Mouse (Mus musculus): ENCODE results near the gene Il12rb1. TPM values are rescaled to one million over a fixed set of nuclear protein-coding genes. Genes with fewer than 3 reads are reported as not detected.
A peak's percentile ranks its signal among the peaks of the same experiment; 100 is the strongest.

The Il12rb1 gene
- polyA plus RNA-seq, 1 experiment from 2014 or later, result 0.19 TPM

- Histone ChIP-seq H3K27me3 (ENCODE audit: control insufficient read depth, insufficient read depth, low read length) (no peaks in the 10 kb centered on the region), H3K9ac (ENCODE audit: low read length) (no peak overlapping the region), H3K9me3 (ENCODE audit: control insufficient read depth, low read length) (no peaks in the 10 kb centered on the region), H3K4me1 (replicated peaks; ENCODE audit: control insufficient read depth, insufficient read depth) (peaks cover 10% of the 10 kb centered on the region; the same call in 1 of the 2 replicates), H3K4me3 (ENCODE audit: low read depth, low read length) (no peak overlapping the region), H3K4me2 (replicated peaks; ENCODE audit: low read depth) (no peak overlapping the region), H3K36me3 (ENCODE audit: control insufficient read depth, insufficient read depth, low read length) (peaks cover 18% of the 10 kb centered on the region; the same call in 1 of the 2 replicates), H3K27ac (replicated peaks) (no peak overlapping the region)
- TF ChIP-seq CTCF (IDR thresholded peaks at IDR 0.05; ENCODE audit: low read depth), result no peak
- no peak for TF ChIP-seq EP300 (optimal IDR thresholded peaks at IDR 0.05)
- WGBS, result 75% methylated on average over 12 of the region's 12 CpGs
- DNase-seq (ENCODE audit: low spot score) (no peak), ATAC-seq (ENCODE audit: low FRiP score, low TSS enrichment) (no peak)
Measured at GRCm38 (mm10) chr8:70769858-70770257, 38.4 kb upstream of the Il12rb1 start.

DNA sequence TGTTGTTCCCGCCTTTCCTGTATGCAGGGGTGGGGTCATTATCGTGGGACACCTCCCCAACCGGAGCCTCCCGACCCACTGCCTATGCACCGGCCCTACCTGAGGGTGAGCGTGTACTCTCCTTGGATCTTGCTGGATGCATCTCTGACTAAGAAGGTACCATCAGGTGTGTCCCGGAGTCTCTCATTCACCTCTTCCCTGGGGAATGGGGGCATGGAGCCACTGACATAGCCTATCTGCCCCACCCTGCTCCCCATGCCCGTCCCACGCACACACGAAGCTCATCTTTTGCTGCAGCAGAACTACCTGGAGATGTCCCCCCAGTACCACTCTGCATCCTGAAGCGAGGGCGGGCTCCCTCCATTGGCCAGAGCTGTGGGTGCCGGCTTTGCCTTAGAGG, 37.5 kb upstream of the Il12rb1 start:
- no peaks in the 10 kb centered on the region for H3K9me3 ChIP-seq (ENCODE audit: control insufficient read depth, low read length)
- no peaks in the 10 kb centered on the region for H3K27me3 ChIP-seq (ENCODE audit: control insufficient read depth, insufficient read depth, low read length)
- peaks cover 18% of the 10 kb centered on the region for H3K4me1 ChIP-seq (replicated peaks; ENCODE audit: control insufficient read depth, insufficient read depth)
- TF ChIP-seq EP300 (optimal IDR thresholded peaks at IDR 0.05) (no peak), CTCF (IDR thresholded peaks at IDR 0.05; ENCODE audit: low read depth) (no peak)
- no peak overlapping the region for H3K4me2 ChIP-seq (replicated peaks; ENCODE audit: low read depth)
- H3K36me3 ChIP-seq (ENCODE audit: control insufficient read depth, insufficient read depth, low read length), result peaks cover 18% of the 10 kb centered on the region; the same call in 1 of the 2 replicates
- no peak overlapping the region for H3K27ac ChIP-seq (replicated peaks)
- no peak overlapping the region for H3K4me3 ChIP-seq (ENCODE audit: low read depth, low read length)
- 95% methylated on average over 13 of the region's 13 CpGs for WGBS
- no peak for DNase-seq (ENCODE audit: low spot score)
- no peak overlapping the region for H3K9ac ChIP-seq (ENCODE audit: low read length)
- ATAC-seq (ENCODE audit: low FRiP score, low TSS enrichment), result no peak

DNA sequence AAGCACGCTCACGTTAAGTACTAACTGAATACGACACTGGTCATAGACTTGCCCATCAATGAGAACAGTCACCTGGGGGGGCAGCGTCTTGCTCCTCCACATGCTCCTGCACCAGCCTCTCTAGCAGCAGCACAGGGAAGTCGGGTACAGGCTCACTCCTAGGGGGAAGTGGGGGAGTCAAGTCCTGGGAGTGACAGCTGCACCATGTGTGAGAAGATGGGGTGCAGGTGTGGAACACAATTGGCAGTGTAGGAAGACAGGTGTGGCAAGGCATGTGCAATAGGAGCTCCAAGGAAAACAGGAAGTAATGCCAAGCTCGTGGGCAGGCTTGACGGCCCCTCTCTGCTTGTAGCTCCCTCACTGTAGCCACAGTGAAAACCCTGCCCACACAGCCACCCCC, 37.0 kb upstream of the Il12rb1 start:
- no peak overlapping the region for H3K9ac ChIP-seq (ENCODE audit: low read length)
- no peaks in the 10 kb centered on the region for H3K27me3 ChIP-seq (ENCODE audit: control insufficient read depth, insufficient read depth, low read length)
- H3K9me3 ChIP-seq (ENCODE audit: control insufficient read depth, low read length), result no peaks in the 10 kb centered on the region
- peaks cover 19% of the 10 kb centered on the region for H3K4me1 ChIP-seq (replicated peaks; ENCODE audit: control insufficient read depth, insufficient read depth)
- H3K4me2 ChIP-seq (replicated peaks; ENCODE audit: low read depth), result no peak overlapping the region
- ATAC-seq (ENCODE audit: low FRiP score, low TSS enrichment) (no peak), DNase-seq (ENCODE audit: low spot score) (no peak)
- H3K27ac ChIP-seq (replicated peaks), result no peak overlapping the region
- no peak overlapping the region for H3K4me3 ChIP-seq (ENCODE audit: low read depth, low read length)
- no peak for TF ChIP-seq EP300 (optimal IDR thresholded peaks at IDR 0.05)
- TF ChIP-seq CTCF (IDR thresholded peaks at IDR 0.05; ENCODE audit: low read depth), result no peak
- peaks cover 18% of the 10 kb centered on the region; the same call in 1 of the 2 replicates for H3K36me3 ChIP-seq (ENCODE audit: control insufficient read depth, insufficient read depth, low read length)
- 89% methylated on average over 6 of the region's 7 CpGs for WGBS

- no peak overlapping the region for H3K27ac ChIP-seq (replicated peaks)
- TF ChIP-seq CTCF (IDR thresholded peaks at IDR 0.05; ENCODE audit: low read depth), result no peak
- no peak for TF ChIP-seq EP300 (optimal IDR thresholded peaks at IDR 0.05)
Measured at GRCm38 (mm10) chr8:70772075-70772474, 36.2 kb upstream of the Il12rb1 start.

DNA sequence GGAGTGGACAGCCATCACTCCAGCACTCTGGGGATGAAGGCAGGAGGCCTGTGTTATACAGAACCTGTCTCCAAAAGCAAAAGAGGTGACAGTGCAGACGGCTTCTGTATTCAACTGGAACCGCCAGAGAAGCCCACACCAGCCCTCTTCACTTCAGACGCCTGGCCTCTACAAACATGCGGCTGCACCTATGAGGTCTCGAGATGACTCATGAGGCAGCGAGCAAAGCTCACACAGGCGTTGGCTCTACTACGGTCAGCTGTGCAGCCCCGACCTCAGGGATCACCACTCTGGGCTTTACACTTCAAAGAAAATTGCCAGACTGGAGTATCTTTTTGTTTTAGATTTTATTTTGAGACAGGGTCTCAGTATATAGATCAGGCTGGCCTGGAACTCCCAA, 35.4 kb upstream of the Il12rb1 start:
- Histone ChIP-seq H3K36me3 (ENCODE audit: control insufficient read depth, insufficient read depth, low read length) (peaks cover 18% of the 10 kb centered on the region; the same call in 1 of the 2 replicates), H3K4me3 (ENCODE audit: low read depth, low read length) (no peak overlapping the region), H3K9ac (ENCODE audit: low read length) (peak overlapping the region; percentile 98; the same call in 1 of the 2 replicates), H3K9me3 (ENCODE audit: control insufficient read depth, low read length) (no peaks in the 10 kb centered on the region), H3K27me3 (ENCODE audit: control insufficient read depth, insufficient read depth, low read length) (no peaks in the 10 kb centered on the region), H3K27ac (replicated peaks) (peak overlapping the region; percentile 81), H3K4me2 (replicated peaks; ENCODE audit: low read depth) (no peak overlapping the region), H3K4me1 (replicated peaks; ENCODE audit: control insufficient read depth, insufficient read depth) (peaks cover 20% of the 10 kb centered on the region)
- DNase-seq (ENCODE audit: low spot score) (peak; percentile 76), ATAC-seq (ENCODE audit: low FRiP score, low TSS enrichment) (peak; percentile 22; the same call in 1 of the 2 replicates)
- 56% methylated on average over 9 of the region's 9 CpGs for WGBS
- TF ChIP-seq EP300 (optimal IDR thresholded peaks at IDR 0.05), result no peak
- TF ChIP-seq CTCF (IDR thresholded peaks at IDR 0.05; ENCODE audit: low read depth), result no peak

More at GRCm38 (mm10) chr8:70772075-70772474, 36.2 kb upstream of the Il12rb1 start:
- DNase-seq (ENCODE audit: low spot score) (no peak), ATAC-seq (ENCODE audit: low FRiP score, low TSS enrichment) (no peak)
- peaks cover 16% of the 10 kb centered on the region for H3K4me1 ChIP-seq (replicated peaks; ENCODE audit: control insufficient read depth, insufficient read depth)
- peaks cover 18% of the 10 kb centered on the region; the same call in 1 of the 2 replicates for H3K36me3 ChIP-seq (ENCODE audit: control insufficient read depth, insufficient read depth, low read length)
- 0 out of 2 replicates have a peak overlapping the region, but pooled peaks have one; percentile 2 for H3K9ac ChIP-seq (ENCODE audit: low read length)
- 89% methylated on average over 13 of the region's 13 CpGs for WGBS
- no peak overlapping the region for H3K4me2 ChIP-seq (replicated peaks; ENCODE audit: low read depth)
- H3K9me3 ChIP-seq (ENCODE audit: control insufficient read depth, low read length), result no peaks in the 10 kb centered on the region
- no peak overlapping the region for H3K4me3 ChIP-seq (ENCODE audit: low read depth, low read length)
- H3K27me3 ChIP-seq (ENCODE audit: control insufficient read depth, insufficient read depth, low read length), result no peaks in the 10 kb centered on the region

DNA sequence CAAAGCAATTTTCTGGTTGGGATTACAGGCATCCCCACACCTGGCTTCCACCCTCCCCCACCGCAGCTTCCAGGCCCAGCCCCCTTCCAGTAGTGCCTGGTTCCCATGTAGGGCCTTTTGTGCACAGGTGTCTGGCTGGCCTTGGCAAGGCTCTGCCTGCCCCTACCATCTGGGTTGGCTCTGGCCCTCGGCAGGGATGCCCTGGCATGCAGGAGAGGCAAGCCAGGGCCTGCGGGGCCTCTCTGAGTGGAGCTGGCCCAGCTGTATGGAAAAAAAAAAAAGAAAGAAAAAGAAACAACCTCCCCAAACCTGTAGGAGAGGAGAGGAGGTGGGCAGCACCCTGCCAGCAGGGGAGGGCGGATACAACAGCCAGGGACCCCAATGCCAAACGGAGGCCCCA, 34.8 kb upstream of the Il12rb1 start:
- 49% methylated on average over 5 of the region's 5 CpGs for WGBS
- TF ChIP-seq EP300 (optimal IDR thresholded peaks at IDR 0.05) (no peak), CTCF (IDR thresholded peaks at IDR 0.05; ENCODE audit: low read depth) (no peak)
- Histone ChIP-seq H3K9me3 (ENCODE audit: control insufficient read depth, low read length) (no peaks in the 10 kb centered on the region), H3K4me1 (replicated peaks; ENCODE audit: control insufficient read depth, insufficient read depth) (peaks cover 20% of the 10 kb centered on the region), H3K27ac (replicated peaks) (peak overlapping the region; percentile 81), H3K4me2 (replicated peaks; ENCODE audit: low read depth) (peak overlapping the region; percentile 15; the same call in 1 of the 2 replicates), H3K27me3 (ENCODE audit: control insufficient read depth, insufficient read depth, low read length) (no peaks in the 10 kb centered on the region), H3K36me3 (ENCODE audit: control insufficient read depth, insufficient read depth, low read length) (peaks cover 15% of the 10 kb centered on the region; the same call in 1 of the 2 replicates), H3K9ac (ENCODE audit: low read length) (peak overlapping the region; percentile 98), H3K4me3 (ENCODE audit: low read depth, low read length) (no peak overlapping the region)
- ATAC-seq (ENCODE audit: low FRiP score, low TSS enrichment) (no peak), DNase-seq (ENCODE audit: low spot score) (no peak)
